Mouse (Mus musculus): ENCODE results near the gene Pros1.
A peak's percentile ranks its signal among the peaks of the same experiment; 100 is the strongest.

Gene Pros1

GRCm38 (mm10) chr16:62860140-62860539, 6.0 kb downstream of the Pros1 start:
- DNase-seq (ENCODE audit: low read depth) = no peak

- DNase-seq (ENCODE audit: low read depth) = no peak
Observed at GRCm38 (mm10) chr16:62861455-62861854, 7.3 kb downstream of the Pros1 start.

GRCm38 (mm10) chr16:62872688-62873117, 18.6 kb downstream of the Pros1 start:
- DNase-seq (ENCODE audit: low read depth) = no peak

- no peak for DNase-seq (ENCODE audit: low read depth)
Observed at GRCm38 (mm10) chr16:62873180-62873579, 19.1 kb downstream of the Pros1 start.

GRCm38 (mm10) chr16:62874065-62874464, 20.0 kb downstream of the Pros1 start:
- DNase-seq (ENCODE audit: low read depth) = no peak

- DNase-seq (ENCODE audit: low read depth) = no peak
Observed at GRCm38 (mm10) chr16:62895824-62896223, 41.7 kb downstream of the Pros1 start.

GRCm38 (mm10) chr16:62911364-62911763, 57.3 kb downstream of the Pros1 start:
- DNase-seq (ENCODE audit: low read depth) = no peak

GRCm38 (mm10) chr16:62912246-62912645, 58.1 kb downstream of the Pros1 start:
- no peak for DNase-seq (ENCODE audit: low read depth)

GRCm38 (mm10) chr16:62915530-62915929, 61.4 kb downstream of the Pros1 start:
- DNase-seq (ENCODE audit: low read depth) = no peak

GRCm38 (mm10) chr16:62922245-62922644, 68.1 kb downstream of the Pros1 start:
- no peak for DNase-seq (ENCODE audit: low read depth)

GRCm38 (mm10) chr16:62931341-62931740, 77.2 kb downstream of the Pros1 start:
- DNase-seq (ENCODE audit: low read depth) = no peak

GRCm38 (mm10) chr16:62936316-62936715, 82.2 kb downstream of the Pros1 start:
- DNase-seq (ENCODE audit: low read depth) = no peak

GRCm38 (mm10) chr16:62940388-62941003, 86.4 kb downstream of the Pros1 start:
- peak; percentile 64 for DNase-seq (ENCODE audit: low read depth)

- no peak for DNase-seq (ENCODE audit: low read depth)
Observed at GRCm38 (mm10) chr16:62941763-62942162, 87.7 kb downstream of the Pros1 start.

- no peak for DNase-seq (ENCODE audit: low read depth)
Observed at GRCm38 (mm10) chr16:62942418-62943410, 88.6 kb downstream of the Pros1 start.

GRCm38 (mm10) chr16:62958485-62958884, 104.4 kb downstream of the Pros1 start:
- DNase-seq (ENCODE audit: low read depth) = no peak

- no peak for DNase-seq (ENCODE audit: low read depth)
Observed at GRCm38 (mm10) chr16:62964361-62964763, 110.3 kb downstream of the Pros1 start.

- no peak for DNase-seq (ENCODE audit: low read depth)
Observed at GRCm38 (mm10) chr16:62971673-62972332, 117.7 kb downstream of the Pros1 start.

- DNase-seq (ENCODE audit: low read depth) = no peak
Observed at GRCm38 (mm10) chr16:62974926-62975325, 120.8 kb downstream of the Pros1 start.
